Mouse (Mus musculus) ES-E14 (cell line): ENCODE measurements around the gene Dock4. TPM values are rescaled to one million over a fixed set of nuclear protein-coding genes. Genes with fewer than 3 reads are reported as not detected.

Experiments
- DNase-seq: peaks from one replicate; pipeline ENCODE4 v3.0.0-alpha.2; 2013; ENCODE audit warnings: low read depth, low spot score
- H3K27ac ChIP-seq: 2 replicates; pipeline ENCODE4 v1.5.1; 2012; ENCODE audit warnings: low read depth, mild to moderate bottlenecking, low read length, moderate library complexity, mixed read lengths; ENCODE audit not compliant: poor library complexity, insufficient read depth, severe bottlenecking
- H3K36me3 ChIP-seq: 2 replicates; pipeline ENCODE4 v1.6.1; 2012; ENCODE audit warnings: mild to moderate bottlenecking, low read length, moderate library complexity, mixed read lengths; ENCODE audit not compliant: control insufficient read depth, poor library complexity, insufficient read depth, severe bottlenecking
- H3K4me1 ChIP-seq, 2 experiments: fragments of 150-350 bp in 1 of 2; sonication (generic) in 1 of 2; 2 replicates each; pipeline ENCODE4 v1.6.1; 2012; ENCODE audit warnings: low read length in 2 of 2, mild to moderate bottlenecking in 1 of 2, mixed read lengths in 1 of 2; ENCODE audit not compliant: control insufficient read depth in 2 of 2, insufficient read depth in 2 of 2, poor library complexity in 1 of 2
- H3K4me3 ChIP-seq, 2 experiments: fragments of 150-350 bp in 1 of 2; sonication (generic) in 1 of 2; 2 replicates each; pipeline ENCODE4 v1.5.1; 2012; ENCODE audit warnings: low read length in 2 of 2, low read depth in 1 of 2, mild to moderate bottlenecking in 1 of 2, mixed read lengths in 1 of 2; ENCODE audit not compliant: insufficient read depth in 1 of 2, poor library complexity in 1 of 2, severe bottlenecking in 1 of 2
- H3K9ac ChIP-seq: 2 replicates; pipeline ENCODE4 v1.6.1; 2012; ENCODE audit warnings: low read depth, mild to moderate bottlenecking, low read length, mixed read lengths; ENCODE audit not compliant: poor library complexity, insufficient read depth, severe bottlenecking
- H3K9me3 ChIP-seq: fragments of 150-350 bp; sonication (generic); 2 replicates; pipeline ENCODE4 v1.6.1; 2012; ENCODE audit warnings: low read depth, mild to moderate bottlenecking, low read length; ENCODE audit not compliant: control insufficient read depth, insufficient read depth
- CHD2 ChIP-seq: IDR thresholded peaks from 2 replicates; pipeline ENCODE4 v1.6.1; 2014; ENCODE audit warnings: mild to moderate bottlenecking, low read depth, low read length, inconsistent platforms
- HCFC1 ChIP-seq: IDR thresholded peaks from 2 replicates; pipeline ENCODE4 v1.6.1; 2012; ENCODE audit warnings: low read length, inconsistent platforms, borderline replicate concordance; ENCODE audit not compliant: insufficient read depth
- MAFK ChIP-seq: IDR thresholded peaks from 2 replicates; pipeline ENCODE4 v1.6.1; 2014; ENCODE audit warnings: mild to moderate bottlenecking, low read depth, low read length, inconsistent platforms; ENCODE audit not compliant: insufficient read depth
- ZC3H11A ChIP-seq: IDR thresholded peaks from 2 replicates; pipeline ENCODE4 v1.6.1; 2012; ENCODE audit warnings: low read depth, mild to moderate bottlenecking, inconsistent platforms, low read length, borderline replicate concordance
- ZNF384 ChIP-seq: IDR thresholded peaks from 2 replicates; pipeline ENCODE4 v1.6.1; 2012; ENCODE audit warnings: low read depth, low read length, inconsistent platforms
- in situ Hi-C, 2 experiments: fragments of 600-800 bp; cut with MboI; formaldehyde crosslinking; loops; one replicate each; pipeline ENCODE4 v1.15.1; 2025; ENCODE audit warnings: low sequenced_read_pairs in 2 of 2, inconsistent platforms in 1 of 2; ENCODE audit not compliant: unreplicated experiment in 2 of 2
- total RNA-seq: library from RNA; depleted of rRNA; stranded (reverse); fragments of 300-350 nt; gene quantifications from 2 replicates; pipeline ENCODE4 v1.2.3, GENCODE M21; 2012

The Dock4 gene
- total RNA-seq, 1 experiment = 7.9 TPM

GRCm38 (mm10) chr12:40477621-40478452, 32.1 kb downstream of the Dock4 start:
- no peak overlapping the region for H3K27ac ChIP-seq
- DNase-seq = no peak
- no peaks in the 10 kb centered on the region for H3K4me1 ChIP-seq
- H3K36me3 ChIP-seq = no peaks in the 10 kb centered on the region
- TF ChIP-seq ZNF384 (no peak), HCFC1 (no peak), CHD2 (no peak), ZC3H11A (no peak)
- no peak overlapping the region for H3K9ac ChIP-seq
- no peak overlapping the region for H3K4me3 ChIP-seq
- in situ Hi-C loops = no loop called here
- H3K9me3 ChIP-seq = no peaks in the 10 kb centered on the region

GRCm38 (mm10) chr12:40484224-40484623, 38.5 kb downstream of the Dock4 start:
- Histone ChIP-seq H3K27ac (no peak overlapping the region), H3K36me3 (no peaks in the 10 kb centered on the region), H3K9me3 (no peaks in the 10 kb centered on the region), H3K4me1 (no peaks in the 10 kb centered on the region), H3K9ac (no peak overlapping the region), H3K4me3 (no peak overlapping the region)
- in situ Hi-C loops = no loop called here
- TF ChIP-seq HCFC1 (no peak), ZNF384 (no peak), CHD2 (no peak), MAFK (no peak), ZC3H11A (no peak)
- DNase-seq = no peak

- DNase-seq = no peak
- Histone ChIP-seq H3K9me3 (no peaks in the 10 kb centered on the region), H3K4me1 (no peaks in the 10 kb centered on the region), H3K9ac (no peak overlapping the region), H3K36me3 (no peaks in the 10 kb centered on the region), H3K4me3 (no peak overlapping the region), H3K27ac (no peak overlapping the region)
- TF ChIP-seq ZC3H11A (no peak), MAFK (no peak), ZNF384 (no peak), CHD2 (no peak), HCFC1 (no peak)
- in situ Hi-C loops = no loop called here
Measured at GRCm38 (mm10) chr12:40485210-40485609, 39.5 kb downstream of the Dock4 start.

GRCm38 (mm10) chr12:40486047-40486837, 40.5 kb downstream of the Dock4 start:
- TF ChIP-seq HCFC1 = no peak
- TF ChIP-seq ZC3H11A = no peak
- no peak for TF ChIP-seq ZNF384
- TF ChIP-seq MAFK = no peak
- TF ChIP-seq CHD2 = no peak
- DNase-seq = no peak
- no peak overlapping the region for H3K27ac ChIP-seq
- H3K4me3 ChIP-seq = no peak overlapping the region
- in situ Hi-C loops = no loop called here
- no peaks in the 10 kb centered on the region for H3K9me3 ChIP-seq
- no peaks in the 10 kb centered on the region for H3K4me1 ChIP-seq
- no peaks in the 10 kb centered on the region for H3K36me3 ChIP-seq
- H3K9ac ChIP-seq = no peak overlapping the region
